Mouse (Mus musculus) megakaryocyte, embryonic 14.5 days (primary cell): ENCODE measurements around the gene Ccdc58.

ENCODE experiments used
- FLI1 ChIP-seq: IDR thresholded peaks from 2 replicates; pipeline ENCODE4 v1.6.1; 2012; ENCODE audit warnings: low read length, inconsistent platforms, mixed read lengths
- GATA1 ChIP-seq: IDR thresholded peaks from 3 replicates; pipeline ENCODE4 v1.6.1; 2012; ENCODE audit warnings: mixed read lengths, low read length, inconsistent platforms, borderline replicate concordance

DNA sequence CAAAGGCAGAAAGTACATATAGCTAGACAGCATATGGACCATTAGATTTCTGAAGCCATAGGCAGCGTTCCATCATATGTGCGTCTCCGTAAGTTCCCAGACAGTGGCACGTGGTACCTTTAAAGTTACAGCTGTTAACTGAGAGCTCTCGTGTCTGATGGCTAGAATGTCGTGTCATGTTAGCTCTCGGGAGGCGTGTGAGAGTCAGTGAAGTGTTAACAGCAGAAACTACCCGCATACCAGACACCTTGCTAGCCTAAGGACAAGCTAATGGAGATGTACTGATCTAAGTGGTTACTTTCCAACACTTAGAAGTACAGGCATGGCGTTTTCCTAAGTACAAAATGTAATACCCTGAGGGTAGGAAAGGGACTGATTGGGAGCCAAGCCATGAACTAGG lies 28.4 kb upstream of the Ccdc58 start:
- TF ChIP-seq GATA1 = no peak
- no peak for TF ChIP-seq FLI1
